Mouse (Mus musculus) lung, postnatal 4 days (tissue): ENCODE results near the gene Kcna10.
A peak's percentile ranks its signal among the peaks of the same experiment; 100 is the strongest.

Experiments used
- DNase-seq, 2 experiments: peaks; one replicate each; pipeline ENCODE4 v3.0.0; 2021

Gene Kcna10

DNA sequence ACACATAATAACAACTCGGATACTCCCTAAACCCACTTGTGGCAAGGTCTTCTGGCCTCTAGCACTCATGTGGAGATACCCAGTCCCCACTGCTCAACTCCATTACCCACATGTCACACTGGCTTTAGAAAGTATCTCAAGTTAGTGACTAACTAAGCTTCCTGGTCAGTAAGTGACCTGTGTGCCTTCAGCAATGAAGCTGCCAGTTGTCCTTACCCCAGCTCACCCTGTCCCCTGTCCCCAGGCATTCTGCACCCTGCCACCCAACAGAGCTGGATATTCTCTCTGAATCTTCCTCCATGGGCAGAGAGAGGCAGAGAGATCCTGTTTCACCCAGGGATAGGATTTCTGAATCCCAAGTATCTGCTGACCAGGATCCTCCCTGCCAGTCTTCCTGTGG is at the start of gene Kcna10:
TSS of gene Kcna10 (plus strand) at position 301 of the 400 bp plus-strand sequence.
- no peak for DNase-seq

DNA sequence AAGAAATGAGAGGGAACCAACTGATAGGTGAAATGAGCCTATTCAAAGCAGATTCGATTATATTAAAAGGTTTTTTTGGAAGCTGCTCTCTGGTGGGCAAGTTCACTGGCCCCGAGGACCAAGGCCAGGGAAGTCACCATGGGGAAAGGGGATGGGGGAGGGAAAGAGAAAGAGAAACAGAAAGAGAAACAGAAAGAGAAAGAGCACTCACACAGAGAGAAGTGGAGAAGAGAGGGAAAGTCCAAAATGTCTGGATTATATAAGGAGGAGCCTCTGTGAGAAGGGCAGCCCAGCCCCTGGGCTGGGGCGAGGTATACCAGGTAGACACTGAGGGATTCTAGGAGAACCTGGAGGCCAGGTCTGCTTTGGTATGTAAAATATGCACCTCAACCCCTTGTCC is 48.4 kb upstream of the Kcna10 start:
- DNase-seq: no peak

DNA sequence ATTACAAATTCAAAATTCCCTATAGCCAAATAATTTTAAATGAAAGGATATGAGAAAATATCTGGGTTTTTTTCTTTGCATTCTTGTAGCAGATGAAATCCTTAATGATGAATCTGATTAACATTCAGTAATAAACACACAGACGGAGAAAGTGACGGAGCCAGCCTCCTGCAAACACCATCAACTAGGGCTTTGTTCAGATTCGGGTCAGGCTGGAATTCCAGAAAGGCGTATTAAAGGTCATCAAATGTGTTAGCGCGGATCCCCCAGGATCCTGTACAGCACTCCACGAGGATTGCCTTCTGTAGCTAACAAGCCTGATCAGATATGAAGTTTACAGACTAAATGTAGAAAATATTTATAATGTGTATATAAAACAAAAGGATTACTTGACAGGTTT is 35.7 kb upstream of the Kcna10 start:
- DNase-seq: no peak

- DNase-seq: peak; percentile 40 to 50
These were observed 33.9 kb upstream of the Kcna10 start for GRCm38 (mm10) chr3:107149006-107149405.

DNA sequence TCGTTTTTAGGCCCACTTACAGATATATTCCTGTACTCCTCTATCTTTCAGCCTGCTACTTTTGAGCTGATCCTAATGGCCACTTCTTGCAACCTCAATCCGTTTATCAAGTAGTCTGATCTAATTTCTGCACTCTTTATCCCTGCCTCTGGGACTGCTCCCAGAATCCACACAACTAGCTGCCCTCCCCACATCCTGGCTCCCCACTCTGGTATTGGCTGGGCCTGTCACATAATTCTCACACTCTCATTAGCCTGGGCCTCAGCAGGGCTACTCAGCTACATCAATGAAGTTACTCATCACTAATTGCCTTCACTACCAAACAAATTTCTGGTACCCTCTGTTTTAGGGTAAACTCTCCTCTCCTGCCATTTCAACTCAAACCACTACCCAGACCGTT is 32.4 kb upstream of the Kcna10 start:
- no peak for DNase-seq

DNA sequence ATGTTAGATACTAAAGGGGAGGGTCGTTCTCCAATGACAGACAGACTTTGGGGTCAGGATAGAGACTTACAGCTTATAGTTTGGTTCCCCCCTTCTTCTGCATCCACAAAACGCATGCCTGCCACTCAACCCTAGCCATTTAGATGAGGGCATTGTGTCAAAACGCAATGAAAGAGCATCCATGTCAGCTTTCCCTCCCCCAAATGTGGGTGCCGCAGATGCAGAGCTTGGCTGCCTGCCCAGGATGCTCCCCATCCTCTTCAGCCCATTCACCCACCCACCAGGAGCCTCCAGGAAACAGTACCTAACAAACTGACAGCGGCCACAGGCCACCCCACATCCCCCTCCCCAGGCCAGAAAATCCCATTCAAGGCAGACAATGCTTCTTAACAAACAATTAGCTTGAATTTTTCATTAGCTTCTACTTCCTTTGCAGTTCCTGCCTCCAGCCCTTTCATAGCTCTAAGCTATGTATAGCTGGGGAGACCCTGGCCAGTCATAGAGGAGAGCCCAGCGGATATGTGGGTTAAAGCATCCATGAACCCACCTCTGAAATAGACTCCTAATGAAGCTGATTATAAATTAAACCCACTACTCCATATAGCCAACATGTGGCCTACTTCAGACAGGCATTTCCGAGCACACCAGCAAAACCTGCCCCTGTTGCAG is 31.9 kb upstream of the Kcna10 start:
- no peak for DNase-seq

DNA sequence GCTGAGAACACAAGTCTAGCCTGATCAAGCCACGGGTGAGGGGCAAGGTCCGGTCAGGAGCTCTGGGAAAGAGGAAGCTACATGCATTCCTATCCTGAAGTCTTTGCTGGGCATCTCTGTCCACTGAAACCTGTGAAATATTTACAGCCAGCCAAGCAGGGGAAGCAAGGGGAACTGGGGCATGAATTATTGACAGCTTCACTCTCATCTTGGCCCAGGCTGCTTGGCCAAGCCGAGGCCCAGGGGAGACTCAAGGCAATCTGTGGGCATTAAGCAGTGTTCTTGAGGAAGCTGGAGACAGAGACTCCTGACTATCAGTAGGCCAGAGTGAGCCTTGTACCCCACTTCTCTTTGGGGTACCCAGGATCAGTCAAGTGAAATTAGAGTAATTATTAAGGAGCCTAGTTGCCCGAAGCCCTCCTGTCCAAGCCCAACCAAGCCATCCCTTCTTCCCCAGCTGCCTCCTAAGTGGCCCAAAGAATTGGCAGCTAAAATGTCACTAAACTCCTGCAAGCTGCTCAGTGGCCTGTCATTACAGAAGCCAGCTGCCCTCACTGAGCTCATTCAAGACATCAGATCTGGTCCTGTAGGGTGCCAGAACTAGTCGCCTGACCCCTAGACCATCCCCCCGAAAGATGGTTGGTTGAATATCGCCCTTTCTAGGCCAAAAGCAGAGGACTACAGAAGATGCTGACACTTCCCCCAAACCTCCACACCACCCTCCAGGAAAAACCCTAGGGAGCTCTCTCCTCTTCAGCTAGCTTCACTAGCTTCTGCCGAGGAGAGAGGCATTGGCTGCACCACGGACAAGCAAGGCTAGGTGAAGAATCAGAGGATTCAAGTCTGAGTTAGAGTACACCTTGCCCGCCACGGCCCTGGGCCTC is 28.8 kb upstream of the Kcna10 start:
- DNase-seq: no peak

- no peak for DNase-seq
These were observed 24.0 kb upstream of the Kcna10 start for GRCm38 (mm10) chr3:107158856-107159255.

DNA sequence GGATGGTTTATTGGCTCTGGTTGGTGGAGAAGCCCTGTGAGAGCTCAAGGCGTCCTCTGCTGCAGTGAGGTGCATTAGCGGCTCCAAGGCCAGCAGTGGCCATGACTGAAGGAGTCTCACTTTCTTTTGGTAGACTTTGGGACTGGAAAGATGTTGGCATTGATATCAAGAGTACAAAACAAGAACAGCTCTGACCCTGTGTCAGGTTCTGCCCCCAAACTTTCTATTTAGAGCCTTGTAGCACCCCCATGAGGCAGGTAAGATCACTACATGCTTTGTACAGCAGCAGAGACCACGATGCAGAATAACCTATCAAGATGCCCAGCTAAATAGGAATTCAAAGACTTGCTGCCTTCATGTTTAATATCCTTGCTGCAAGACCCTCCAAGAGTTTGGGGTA is 23.4 kb upstream of the Kcna10 start:
- no peak for DNase-seq

DNA sequence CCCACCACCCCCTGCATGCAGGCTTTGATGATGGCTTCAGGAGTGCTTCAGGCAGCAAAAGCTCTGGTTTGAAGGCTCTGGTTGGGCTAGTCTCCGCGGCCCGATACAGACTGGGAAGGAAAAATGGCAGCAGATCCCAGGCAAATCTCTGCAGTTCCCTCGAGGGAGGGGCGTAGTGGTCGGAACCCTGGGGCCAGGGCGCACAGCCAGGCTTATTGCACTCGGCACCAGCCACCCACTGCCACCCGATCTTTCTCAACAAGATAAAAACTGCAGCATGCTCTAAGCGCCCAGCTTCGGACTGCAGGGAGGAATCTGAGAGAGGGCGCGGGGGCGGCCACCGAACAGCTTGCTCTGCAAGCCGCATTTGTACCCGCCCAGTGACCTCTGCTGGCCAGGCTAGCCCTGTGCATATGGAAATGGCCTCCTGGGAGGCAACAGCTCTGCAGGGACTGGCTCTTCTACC is 23.0 kb upstream of the Kcna10 start:
- peak; percentile 37 to 50 for DNase-seq

DNA sequence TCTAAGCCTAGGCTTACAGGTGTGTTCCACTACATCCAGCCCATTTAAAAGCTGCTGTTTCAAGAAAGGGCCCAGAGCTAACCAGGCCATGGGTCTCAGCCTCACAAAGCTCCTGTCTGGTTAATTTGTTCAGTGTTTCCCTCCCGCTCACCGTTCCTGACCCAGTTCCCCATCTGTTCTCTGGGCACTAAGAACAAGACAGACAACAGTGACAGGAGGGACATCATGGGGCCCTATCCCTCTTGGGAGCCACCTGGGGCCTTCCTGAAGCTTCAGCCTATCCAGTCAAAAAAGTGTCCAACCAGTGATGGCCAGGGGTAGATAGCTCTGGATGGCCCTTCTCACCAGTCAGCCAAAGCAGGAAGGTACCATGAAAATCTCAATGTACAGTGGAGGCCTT is 20.1 kb upstream of the Kcna10 start:
- DNase-seq: no peak

DNA sequence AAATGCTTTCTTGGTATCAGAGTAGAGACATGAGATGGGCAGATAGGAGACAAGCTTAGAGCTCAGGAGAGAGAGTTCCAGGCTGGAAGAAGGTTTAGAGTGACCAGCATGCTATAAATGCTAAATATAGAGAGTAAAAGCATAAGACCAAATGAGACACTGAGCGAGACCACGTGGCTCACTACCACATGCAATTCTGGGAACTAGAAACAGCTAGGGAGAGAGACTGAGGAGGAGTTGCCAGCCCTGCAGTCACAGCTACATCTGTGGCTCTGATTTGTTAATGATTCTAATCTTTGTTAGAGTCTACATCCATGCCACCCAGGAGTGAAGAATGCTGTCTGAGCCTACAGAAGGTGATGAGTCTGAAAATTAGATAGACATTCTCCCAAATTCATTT is 13.3 kb upstream of the Kcna10 start:
- DNase-seq: no peak

GRCm38 (mm10) chr3:107171964-107172363 is 10.9 kb upstream of the Kcna10 start:
- no peak for DNase-seq

DNA sequence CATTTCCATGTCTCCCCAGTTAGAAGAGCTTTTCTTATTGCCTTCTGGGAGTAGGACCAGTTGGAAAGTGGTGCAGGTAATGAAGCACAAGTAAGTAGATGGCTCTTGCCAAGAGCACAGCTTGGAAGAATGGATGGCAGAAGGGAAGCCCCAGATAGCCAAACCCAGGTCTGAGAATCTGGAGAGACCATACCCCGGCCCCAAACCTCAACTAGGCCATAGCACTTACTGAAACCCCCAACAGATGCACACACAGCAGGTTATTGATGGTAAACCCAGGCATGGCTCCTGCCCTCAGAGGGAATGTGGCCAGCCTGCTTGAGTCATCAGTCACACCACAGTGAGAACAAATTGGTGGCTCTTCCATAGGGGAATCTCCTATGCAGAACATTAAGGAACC is 10.3 kb upstream of the Kcna10 start:
- DNase-seq: no peak

GRCm38 (mm10) chr3:107175486-107175885 is 7.4 kb upstream of the Kcna10 start:
- DNase-seq: no peak

GRCm38 (mm10) chr3:107176501-107176900 is 6.4 kb upstream of the Kcna10 start:
- no peak for DNase-seq

DNA sequence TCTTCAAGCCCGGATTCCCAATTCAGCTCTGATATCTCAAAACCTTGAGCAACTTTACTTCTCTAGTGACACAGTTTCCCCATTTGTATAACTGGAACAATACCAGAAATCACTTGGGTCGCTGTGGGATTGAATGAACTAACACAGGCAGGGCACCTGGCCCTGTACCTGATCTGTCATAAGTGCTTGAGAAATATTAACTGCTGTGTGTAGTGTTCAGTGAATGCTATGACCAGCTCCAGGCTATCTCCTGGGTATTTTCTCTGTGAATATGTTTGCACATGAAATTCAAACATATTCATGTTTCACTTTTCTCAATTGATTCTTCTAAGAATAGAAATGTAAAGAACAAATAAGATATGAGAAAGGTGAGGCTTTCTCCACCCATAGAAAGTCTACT is 2.0 kb upstream of the Kcna10 start:
- DNase-seq: no peak

- peak; percentile 12 to 50 for DNase-seq
These were observed 322 bp downstream of the Kcna10 start for GRCm38 (mm10) chr3:107183178-107183577.

GRCm38 (mm10) chr3:107185597-107185996 is 2.7 kb downstream of the Kcna10 start:
- DNase-seq: no peak

GRCm38 (mm10) chr3:107187022-107187421 is 4.2 kb downstream of the Kcna10 start:
- DNase-seq: no peak

DNA sequence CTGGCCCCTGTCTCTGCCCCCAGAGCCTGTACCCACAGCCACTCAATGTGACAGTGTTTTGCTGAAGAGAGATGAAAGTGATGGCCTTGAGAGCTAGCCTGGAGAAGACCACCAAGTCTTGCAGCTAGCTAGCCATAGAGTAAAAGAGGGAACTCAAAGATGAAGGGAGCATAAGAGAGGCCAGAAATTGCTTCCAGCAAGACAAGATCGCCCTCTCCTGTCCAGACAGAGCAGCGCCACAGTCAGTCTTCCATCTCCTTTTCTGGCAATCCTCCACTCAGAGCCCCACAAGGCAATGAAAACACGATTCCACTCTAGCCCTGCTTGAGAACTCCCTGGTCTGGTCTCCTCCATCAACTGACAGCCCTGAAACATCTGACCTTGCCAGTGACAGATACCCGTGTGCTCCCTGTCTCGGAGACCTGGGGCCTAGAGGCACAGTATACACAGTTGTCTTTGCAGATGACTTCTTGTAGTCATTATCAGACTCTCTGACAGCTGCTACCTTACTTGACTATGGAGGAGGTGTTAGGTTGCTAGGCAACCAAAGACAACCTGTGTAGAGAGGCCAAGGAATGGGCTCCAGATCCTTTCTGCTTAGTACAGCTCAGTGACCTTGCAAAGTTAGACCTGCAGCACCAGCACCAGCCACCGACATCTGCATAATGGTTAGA is 5.5 kb downstream of the Kcna10 start:
- peak in 1 of 2 experiments; percentile 24 for DNase-seq

DNA sequence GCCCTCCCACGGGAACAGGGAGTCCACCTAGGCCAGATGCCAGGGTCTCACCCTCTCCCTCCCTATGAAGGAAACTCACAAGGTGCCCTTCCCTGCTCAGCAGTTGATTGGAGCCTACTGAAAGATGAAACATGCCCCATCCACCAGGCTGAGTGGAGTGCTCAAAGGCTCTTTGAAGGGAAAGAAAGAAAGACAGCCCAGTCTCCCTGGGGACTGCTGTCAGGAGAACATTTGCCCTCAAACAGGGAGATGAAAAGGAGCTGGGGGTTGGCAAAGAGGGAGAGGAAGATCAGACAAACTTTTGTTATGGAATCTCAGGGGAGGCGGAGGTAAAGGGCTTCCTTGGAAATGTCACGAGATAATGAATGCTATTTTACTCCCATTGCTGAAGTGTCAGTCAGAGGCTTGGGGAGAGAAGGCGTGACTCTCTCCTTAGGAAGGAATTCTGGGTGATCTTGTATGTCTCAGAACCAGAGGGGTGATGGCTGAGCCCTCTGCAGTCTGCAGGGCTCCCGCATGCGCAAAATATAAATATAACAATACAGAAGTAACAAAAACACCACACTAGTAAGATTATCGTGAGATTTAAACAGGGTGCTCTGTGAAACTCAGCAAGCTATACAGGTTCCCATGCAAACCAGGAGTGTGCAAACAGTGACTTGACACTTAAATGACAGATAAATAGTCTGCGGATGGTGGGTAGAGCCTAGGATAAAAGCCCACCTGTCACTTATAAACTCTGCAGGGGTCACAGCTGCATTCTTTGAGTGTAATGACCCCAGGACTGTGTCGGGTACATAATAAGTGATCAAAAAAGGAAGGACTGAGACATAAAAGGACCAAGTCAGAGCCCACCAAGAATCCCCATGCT is 18.7 kb downstream of the Kcna10 start:
- no peak for DNase-seq

GRCm38 (mm10) chr3:107204413-107204812 is 21.6 kb downstream of the Kcna10 start:
- no peak for DNase-seq
